Mouse (Mus musculus): ENCODE measurements at regions not wholly inside any gene's neighbourhood (a gene's known extent, or its start where the extent isn't known, plus 50 kb on each side); places are given as distances from the start of the nearest gene placed in this dataset.

DNA sequence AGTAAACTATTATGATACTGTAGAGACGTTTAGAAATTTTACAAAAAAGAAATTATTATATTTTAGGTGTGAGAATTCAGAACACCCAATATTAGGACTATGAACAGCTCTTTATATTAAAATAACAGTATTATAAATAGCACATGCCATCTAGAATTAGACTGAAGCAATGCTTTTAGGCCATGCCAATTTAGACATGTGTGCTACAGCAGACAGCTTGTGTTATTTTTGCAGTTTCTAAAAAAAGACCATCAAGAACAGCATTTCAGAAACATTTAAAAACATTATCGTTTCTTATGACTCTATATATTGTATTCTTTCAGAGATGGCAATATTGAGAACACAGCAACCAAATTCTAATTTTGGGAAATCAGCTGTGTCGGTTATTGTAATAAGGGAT lies 951.2 kb downstream of the Robo1 start:
- TF ChIP-seq MAFK (IDR thresholded peaks at IDR 0.05; ENCODE audit: insufficient read depth, low read depth, low read length): no peak
- no peak for TF ChIP-seq ZC3H11A (IDR thresholded peaks at IDR 0.05; ENCODE audit: borderline replicate concordance, low read depth, low read length)
- TF ChIP-seq ZNF384 (IDR thresholded peaks at IDR 0.05; ENCODE audit: low read depth, low read length): no peak
- no peak for TF ChIP-seq CHD2 (IDR thresholded peaks at IDR 0.05; ENCODE audit: low read depth, low read length)
- TF ChIP-seq HCFC1 (IDR thresholded peaks at IDR 0.05; ENCODE audit: borderline replicate concordance, insufficient read depth, low read length): no peak
- Histone ChIP-seq H3K9me3 (ENCODE audit: control insufficient read depth, insufficient read depth, low read depth, low read length) (no peaks in the 10 kb centered on the region), H3K36me3 (ENCODE audit: control insufficient read depth, insufficient read depth, low read length, poor library complexity, severe bottlenecking) (no peaks in the 10 kb centered on the region), H3K4me3 (ENCODE audit: insufficient read depth in 1 of 2, low read depth in 1 of 2, low read length in 2 of 2, poor library complexity in 1 of 2, severe bottlenecking in 1 of 2) (no peak overlapping the region), H3K4me1 (ENCODE audit: control insufficient read depth in 2 of 2, insufficient read depth in 2 of 2, low read length in 2 of 2, poor library complexity in 1 of 2) (no peaks in the 10 kb centered on the region), H3K9ac (ENCODE audit: insufficient read depth, low read depth, low read length, poor library complexity, severe bottlenecking) (no peak overlapping the region), H3K27ac (ENCODE audit: insufficient read depth, low read depth, low read length, poor library complexity, severe bottlenecking) (no peak overlapping the region)
- in situ Hi-C loops (cut with MboI; ENCODE audit: low sequenced_read_pairs in 2 of 2, unreplicated experiment in 2 of 2): no loop called here
- no peak for DNase-seq (ENCODE audit: low read depth, low spot score)

DNA sequence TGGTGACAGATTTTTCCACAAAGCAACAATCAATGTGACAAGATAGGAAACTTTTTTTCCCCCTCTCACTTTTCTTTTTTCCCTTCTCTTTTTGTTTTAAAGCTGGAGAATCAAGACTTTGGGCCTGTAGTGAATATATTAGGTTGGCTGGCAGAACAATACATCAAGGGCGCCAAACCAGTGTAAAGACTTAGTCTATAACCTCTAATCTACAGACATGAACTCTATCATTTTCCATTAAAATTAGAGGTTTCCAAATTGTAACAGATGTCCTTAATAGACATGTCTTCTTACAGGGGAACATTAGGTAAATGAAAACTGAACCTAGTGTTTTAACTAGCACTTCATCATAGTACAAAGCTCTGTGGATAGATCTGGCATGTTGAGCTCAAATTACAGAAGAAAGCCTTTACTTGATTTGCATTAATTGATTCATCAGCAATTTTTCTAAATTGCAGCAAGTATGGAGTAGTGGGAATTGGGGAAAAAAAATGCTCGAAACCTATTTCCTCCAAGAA lies 937.0 kb downstream of the Robo1 start:
- no peak overlapping the region for H3K9ac ChIP-seq (ENCODE audit: insufficient read depth, low read depth, low read length, poor library complexity, severe bottlenecking)
- DNase-seq (ENCODE audit: low read depth, low spot score): no peak
- in situ Hi-C loops (cut with MboI; ENCODE audit: low sequenced_read_pairs in 2 of 2, unreplicated experiment in 2 of 2): no loop called here
- no peak overlapping the region for H3K27ac ChIP-seq (ENCODE audit: insufficient read depth, low read depth, low read length, poor library complexity, severe bottlenecking)
- no peak for TF ChIP-seq MAFK (IDR thresholded peaks at IDR 0.05; ENCODE audit: insufficient read depth, low read depth, low read length)
- no peak for TF ChIP-seq ZC3H11A (IDR thresholded peaks at IDR 0.05; ENCODE audit: borderline replicate concordance, low read depth, low read length)
- no peak for TF ChIP-seq CHD2 (IDR thresholded peaks at IDR 0.05; ENCODE audit: low read depth, low read length)
- no peak for TF ChIP-seq HCFC1 (IDR thresholded peaks at IDR 0.05; ENCODE audit: borderline replicate concordance, insufficient read depth, low read length)
- no peak for TF ChIP-seq ZNF384 (IDR thresholded peaks at IDR 0.05; ENCODE audit: low read depth, low read length)
- no peaks in the 10 kb centered on the region for H3K9me3 ChIP-seq (ENCODE audit: control insufficient read depth, insufficient read depth, low read depth, low read length)
- H3K36me3 ChIP-seq (ENCODE audit: control insufficient read depth, insufficient read depth, low read length, poor library complexity, severe bottlenecking): no peaks in the 10 kb centered on the region
- H3K4me3 ChIP-seq (ENCODE audit: insufficient read depth in 1 of 2, low read depth in 1 of 2, low read length in 2 of 2, poor library complexity in 1 of 2, severe bottlenecking in 1 of 2): no peak overlapping the region
- no peaks in the 10 kb centered on the region for H3K4me1 ChIP-seq (ENCODE audit: control insufficient read depth in 2 of 2, insufficient read depth in 2 of 2, low read length in 2 of 2, poor library complexity in 1 of 2)

DNA sequence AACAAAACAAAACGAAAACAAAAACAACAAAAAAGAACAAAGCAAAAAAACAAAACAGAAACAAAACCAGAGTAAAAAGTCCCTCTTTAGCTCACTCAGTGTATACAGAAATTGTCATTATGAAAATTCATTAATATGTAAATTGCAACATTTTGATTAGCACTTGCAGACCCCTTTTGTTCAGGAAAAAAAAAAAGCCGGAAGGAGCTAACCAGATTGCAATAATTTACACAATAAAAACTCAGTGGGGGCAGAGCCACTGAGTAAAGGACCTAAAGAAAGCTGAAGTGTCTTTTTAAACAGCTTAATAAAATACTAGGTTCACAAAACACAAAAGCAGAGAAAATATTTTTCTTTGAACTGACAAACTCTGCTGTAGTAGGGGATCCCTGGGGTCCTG lies 922.5 kb downstream of the Robo1 start:
- no peak for DNase-seq (ENCODE audit: low read depth, low spot score)
- no peaks in the 10 kb centered on the region for H3K36me3 ChIP-seq (ENCODE audit: control insufficient read depth, insufficient read depth, low read length, poor library complexity, severe bottlenecking)
- no peak overlapping the region for H3K9ac ChIP-seq (ENCODE audit: insufficient read depth, low read depth, low read length, poor library complexity, severe bottlenecking)
- TF ChIP-seq MAFK (IDR thresholded peaks at IDR 0.05; ENCODE audit: insufficient read depth, low read depth, low read length) (no peak), ZNF384 (IDR thresholded peaks at IDR 0.05; ENCODE audit: low read depth, low read length) (peak; percentile 51; the same call in 1 of the 2 replicates), CHD2 (IDR thresholded peaks at IDR 0.05; ENCODE audit: low read depth, low read length) (no peak), HCFC1 (IDR thresholded peaks at IDR 0.05; ENCODE audit: borderline replicate concordance, insufficient read depth, low read length) (no peak)
- no peaks in the 10 kb centered on the region for H3K9me3 ChIP-seq (ENCODE audit: control insufficient read depth, insufficient read depth, low read depth, low read length)
- no peaks in the 10 kb centered on the region for H3K4me1 ChIP-seq (ENCODE audit: control insufficient read depth in 2 of 2, insufficient read depth in 2 of 2, low read length in 2 of 2, poor library complexity in 1 of 2)
- in situ Hi-C loops (cut with MboI; ENCODE audit: low sequenced_read_pairs in 2 of 2, unreplicated experiment in 2 of 2): no loop called here
- H3K4me3 ChIP-seq (ENCODE audit: insufficient read depth in 1 of 2, low read depth in 1 of 2, low read length in 2 of 2, poor library complexity in 1 of 2, severe bottlenecking in 1 of 2): no peak overlapping the region
- no peak overlapping the region for H3K27ac ChIP-seq (ENCODE audit: insufficient read depth, low read depth, low read length, poor library complexity, severe bottlenecking)

GRCm38 (mm10) chr16:73217555-73217954 lies 909.4 kb downstream of the Robo1 start:
- Histone ChIP-seq H3K36me3 (ENCODE audit: control insufficient read depth, insufficient read depth, low read length, poor library complexity, severe bottlenecking) (no peaks in the 10 kb centered on the region), H3K4me1 (ENCODE audit: control insufficient read depth in 2 of 2, insufficient read depth in 2 of 2, low read length in 2 of 2, poor library complexity in 1 of 2) (no peaks in the 10 kb centered on the region), H3K9me3 (ENCODE audit: control insufficient read depth, insufficient read depth, low read depth, low read length) (no peaks in the 10 kb centered on the region), H3K27ac (ENCODE audit: insufficient read depth, low read depth, low read length, poor library complexity, severe bottlenecking) (no peak overlapping the region), H3K9ac (ENCODE audit: insufficient read depth, low read depth, low read length, poor library complexity, severe bottlenecking) (no peak overlapping the region), H3K4me3 (ENCODE audit: insufficient read depth in 1 of 2, low read depth in 1 of 2, low read length in 2 of 2, poor library complexity in 1 of 2, severe bottlenecking in 1 of 2) (no peak overlapping the region)
- DNase-seq (ENCODE audit: low read depth, low spot score): no peak
- in situ Hi-C loops (cut with MboI; ENCODE audit: low sequenced_read_pairs in 2 of 2, unreplicated experiment in 2 of 2): no loop called here
- no peak for TF ChIP-seq ZC3H11A (IDR thresholded peaks at IDR 0.05; ENCODE audit: borderline replicate concordance, low read depth, low read length)
- TF ChIP-seq ZNF384 (IDR thresholded peaks at IDR 0.05; ENCODE audit: low read depth, low read length): no peak
- no peak for TF ChIP-seq HCFC1 (IDR thresholded peaks at IDR 0.05; ENCODE audit: borderline replicate concordance, insufficient read depth, low read length)
- TF ChIP-seq MAFK (IDR thresholded peaks at IDR 0.05; ENCODE audit: insufficient read depth, low read depth, low read length): no peak
- TF ChIP-seq CHD2 (IDR thresholded peaks at IDR 0.05; ENCODE audit: low read depth, low read length): no peak

- Histone ChIP-seq H3K9me3 (ENCODE audit: control insufficient read depth, insufficient read depth, low read depth, low read length) (no peaks in the 10 kb centered on the region), H3K27ac (ENCODE audit: insufficient read depth, low read depth, low read length, poor library complexity, severe bottlenecking) (no peak overlapping the region), H3K9ac (ENCODE audit: insufficient read depth, low read depth, low read length, poor library complexity, severe bottlenecking) (no peak overlapping the region), H3K4me3 (ENCODE audit: insufficient read depth in 1 of 2, low read depth in 1 of 2, low read length in 2 of 2, poor library complexity in 1 of 2, severe bottlenecking in 1 of 2) (no peak overlapping the region), H3K4me1 (ENCODE audit: control insufficient read depth in 2 of 2, insufficient read depth in 2 of 2, low read length in 2 of 2, poor library complexity in 1 of 2) (no peaks in the 10 kb centered on the region), H3K36me3 (ENCODE audit: control insufficient read depth, insufficient read depth, low read length, poor library complexity, severe bottlenecking) (no peaks in the 10 kb centered on the region)
- in situ Hi-C loops (cut with MboI; ENCODE audit: low sequenced_read_pairs in 2 of 2, unreplicated experiment in 2 of 2): no loop called here
- TF ChIP-seq HCFC1 (IDR thresholded peaks at IDR 0.05; ENCODE audit: borderline replicate concordance, insufficient read depth, low read length) (no peak), ZNF384 (IDR thresholded peaks at IDR 0.05; ENCODE audit: low read depth, low read length) (no peak), MAFK (IDR thresholded peaks at IDR 0.05; ENCODE audit: insufficient read depth, low read depth, low read length) (no peak), ZC3H11A (IDR thresholded peaks at IDR 0.05; ENCODE audit: borderline replicate concordance, low read depth, low read length) (no peak), CHD2 (IDR thresholded peaks at IDR 0.05; ENCODE audit: low read depth, low read length) (no peak)
- no peak for DNase-seq (ENCODE audit: low read depth, low spot score)
Measured at GRCm38 (mm10) chr16:73203542-73203941, 895.4 kb downstream of the Robo1 start.

All from ES-E14 (cell line).